Mouse (Mus musculus) cerebellum, adult 2 months (tissue): ENCODE measurements around the gene Zp1. TPM values are rescaled to one million over a fixed set of nuclear protein-coding genes. Genes with fewer than 3 reads are reported as not detected.

Source experiments
- DNase-seq, 2 experiments: peaks; one replicate each; pipeline ENCODE4 v3.0.0; 2021
- H3K27ac ChIP-seq: fragments of 200-500 bp; 2 replicates; pipeline ENCODE4 v1.5.1; 2012; ENCODE audit warnings: low read length, control low read depth, inconsistent platforms; ENCODE audit not compliant: insufficient read depth
- H3K27me3 ChIP-seq: fragments of 200-500 bp; 2 replicates; pipeline ENCODE4 v1.6.1; 2012; ENCODE audit warnings: inconsistent platforms, mild to moderate bottlenecking, low read length, moderate library complexity; ENCODE audit not compliant: control insufficient read depth, insufficient read depth
- H3K4me1 ChIP-seq: fragments of 200-500 bp; 2 replicates; pipeline ENCODE4 v1.6.1; 2011; ENCODE audit warnings: low read length; ENCODE audit not compliant: control insufficient read depth, insufficient read depth
- H3K4me3 ChIP-seq: fragments of 200-500 bp; replicated peaks from 2 replicates; pipeline ENCODE3; 2011; ENCODE audit warnings: mild to moderate bottlenecking, low read depth, low read length, control low read depth; ENCODE audit not compliant: insufficient read depth
- CTCF ChIP-seq: fragments of 200-500 bp; IDR thresholded peaks from 2 replicates; pipeline ENCODE4 v1.5.1; 2011; ENCODE audit warnings: low read depth, mild to moderate bottlenecking, control low read depth, low read length, moderate library complexity, borderline replicate concordance; ENCODE audit not compliant: insufficient read depth
- POLR2A ChIP-seq: fragments of 200-500 bp; IDR thresholded peaks from 2 replicates; pipeline ENCODE4 v1.6.1; 2011; ENCODE audit warnings: low read length, control low read depth, borderline replicate concordance; ENCODE audit not compliant: insufficient read depth
- WGBS: fragments of 180-500 bp; shearing (Covaris S2); methylation state at CpG from one replicate; pipeline ENCODE4 v1.1.7; 2018; 5-methylcytosine and 5-hydroxymethylcytosine counted together
- polyA plus RNA-seq: library from polyadenylated mRNA; depleted of rRNA; stranded (reverse); fragments of >200 nt; gene quantifications from 2 replicates; pipeline ENCODE4 v1.2.3, GENCODE M21; 2012; rRNA removed

Gene Zp1
- 0.05 TPM in 1 of 2 replicates, not detected in the other for polyA plus RNA-seq

DNA sequence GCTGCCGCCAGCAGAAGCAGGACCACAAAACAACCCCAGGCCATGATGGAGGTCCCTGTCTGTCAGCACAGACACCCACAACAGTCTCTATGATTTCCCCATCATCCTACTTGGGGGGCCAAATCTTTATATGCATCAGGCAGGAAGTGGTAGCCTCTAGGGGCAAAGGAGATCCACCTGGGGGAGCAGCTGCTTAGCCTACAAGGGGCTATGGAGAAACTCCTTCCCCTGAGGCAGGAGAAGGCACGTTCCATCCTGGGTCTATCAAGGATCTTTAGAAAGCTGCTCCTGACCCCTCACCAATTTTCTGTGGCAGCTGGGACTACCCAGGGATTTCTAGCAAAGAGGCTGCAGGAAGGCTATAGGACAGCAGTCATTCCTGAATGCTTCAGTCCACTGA is at the start of gene Zp1:
Zp1 (minus strand) TSS at position 101 of the 400 bp plus-strand sequence.
- Histone ChIP-seq H3K4me3 (no peak within 1 kb of the TSS), H3K27me3 (no peaks in the 10 kb centered on the region), H3K27ac (no peak within 1 kb of the TSS), H3K4me1 (peaks cover 9% of the 10 kb centered on the region)
- TF ChIP-seq POLR2A (no peak), CTCF (no peak)
- DNase-seq, result no peak
- WGBS, result 58% methylated on average over 2 of the region's 2 CpGs

GRCm38 (mm10) chr19:10968578-10968977 is 48.1 kb upstream of the Zp1 start:
- Histone ChIP-seq H3K4me3 (no peak overlapping the region), H3K27ac (no peak overlapping the region), H3K27me3 (no peaks in the 10 kb centered on the region), H3K4me1 (no peaks in the 10 kb centered on the region)
- TF ChIP-seq CTCF (no peak), POLR2A (no peak)
- 74% methylated on average over 7 of the region's 7 CpGs for WGBS
- DNase-seq, result no peak

DNA sequence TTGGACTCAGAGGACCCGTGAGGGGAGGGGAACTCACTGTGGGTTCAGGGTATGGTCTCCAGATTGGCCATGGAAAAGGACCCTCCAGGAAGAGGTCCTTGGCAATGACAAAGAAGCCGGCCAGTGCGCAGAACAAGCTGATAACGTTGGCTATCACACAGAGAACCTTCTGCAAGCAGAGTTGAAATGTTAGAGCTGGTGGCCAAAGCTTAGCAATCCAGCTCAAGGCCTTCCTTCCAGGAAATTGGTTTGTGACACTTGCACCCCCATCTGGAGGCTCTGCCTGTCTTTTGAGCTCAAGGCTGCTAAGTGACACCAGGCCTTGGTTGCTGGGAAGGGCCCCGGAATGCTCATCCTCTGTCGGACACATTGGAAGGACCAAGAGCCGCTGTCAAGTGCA is 45.3 kb upstream of the Zp1 start:
- Histone ChIP-seq H3K27ac (no peak overlapping the region), H3K27me3 (no peaks in the 10 kb centered on the region), H3K4me1 (no peaks in the 10 kb centered on the region), H3K4me3 (no peak overlapping the region)
- TF ChIP-seq CTCF (no peak), POLR2A (no peak)
- 80% methylated on average over 7 of the region's 7 CpGs for WGBS
- DNase-seq, result no peak

DNA sequence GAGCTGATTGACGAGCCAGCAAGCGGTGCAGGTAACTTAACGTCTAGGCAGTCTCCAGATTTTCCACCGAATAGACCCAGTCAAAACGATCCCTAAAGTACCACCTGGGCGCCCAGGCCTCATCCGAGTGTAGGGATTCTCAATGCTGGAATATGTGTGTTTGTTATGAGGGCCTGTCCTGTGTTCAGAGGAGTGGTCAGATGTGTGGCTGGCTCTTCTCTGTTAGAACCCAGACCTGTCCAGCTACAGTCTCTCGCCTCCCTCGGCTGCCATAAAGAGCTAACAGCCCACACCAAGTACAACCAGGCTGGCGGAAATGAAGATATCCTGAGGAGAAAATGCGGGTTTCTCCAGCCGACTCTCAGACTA is 39.5 kb upstream of the Zp1 start:
- H3K4me3 ChIP-seq, result no peak overlapping the region
- TF ChIP-seq CTCF (no peak), POLR2A (no peak)
- 32% methylated on average over 12 of the region's 12 CpGs for WGBS
- H3K27me3 ChIP-seq, result no peaks in the 10 kb centered on the region
- no peak for DNase-seq
- no peak overlapping the region for H3K27ac ChIP-seq
- H3K4me1 ChIP-seq, result peaks cover 3% of the 10 kb centered on the region; the same call in 1 of the 2 replicates

- TF ChIP-seq POLR2A, result no peak
- TF ChIP-seq CTCF, result peak; percentile 73; the same call in 1 of the 2 replicates
- no peak overlapping the region for H3K27ac ChIP-seq
- H3K27me3 ChIP-seq, result no peaks in the 10 kb centered on the region
- peak; percentile 40 to 75 for DNase-seq
- 25% methylated on average over 11 of the region's 11 CpGs for WGBS
- H3K4me1 ChIP-seq, result peaks cover 3% of the 10 kb centered on the region; the same call in 1 of the 2 replicates
- H3K4me3 ChIP-seq, result no peak overlapping the region
Measured at GRCm38 (mm10) chr19:10959085-10959977, 38.9 kb upstream of the Zp1 start.

- Histone ChIP-seq H3K27me3 (no peaks in the 10 kb centered on the region), H3K4me1 (peaks cover 8% of the 10 kb centered on the region), H3K4me3 (no peak overlapping the region), H3K27ac (no peak overlapping the region)
- TF ChIP-seq CTCF (no peak), POLR2A (no peak)
- no peak for DNase-seq
- 12% methylated on average over 11 of the region's 11 CpGs for WGBS
Measured at GRCm38 (mm10) chr19:10952021-10952939, 31.8 kb upstream of the Zp1 start.

DNA sequence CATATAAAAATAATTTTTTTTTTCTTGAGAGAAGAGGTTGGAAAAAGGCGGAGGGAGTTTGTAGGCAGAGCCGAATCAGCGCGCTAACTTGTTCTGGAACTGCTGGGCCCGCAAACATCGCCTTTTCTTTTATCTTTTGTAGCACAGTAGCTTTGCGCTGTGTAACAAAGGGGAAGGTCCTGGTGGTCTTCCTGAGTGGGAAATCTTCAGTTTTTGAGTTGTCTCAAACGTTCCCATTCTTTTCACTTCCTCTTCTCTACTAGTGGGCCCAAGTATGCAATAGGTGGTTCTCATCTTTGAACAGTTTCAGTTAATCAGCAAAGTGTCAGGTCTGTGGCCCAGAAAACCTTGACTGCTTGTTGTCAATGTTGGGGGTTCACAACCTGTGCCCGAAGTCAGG is 29.1 kb upstream of the Zp1 start:
- DNase-seq, result no peak
- TF ChIP-seq CTCF, result no peak
- TF ChIP-seq POLR2A, result no peak
- no peak overlapping the region for H3K27ac ChIP-seq
- peak overlapping the region; percentile 27 for H3K4me3 ChIP-seq
- WGBS, result 32% methylated on average over 9 of the region's 9 CpGs
- H3K27me3 ChIP-seq, result no peaks in the 10 kb centered on the region
- H3K4me1 ChIP-seq, result peaks cover 14% of the 10 kb centered on the region

DNA sequence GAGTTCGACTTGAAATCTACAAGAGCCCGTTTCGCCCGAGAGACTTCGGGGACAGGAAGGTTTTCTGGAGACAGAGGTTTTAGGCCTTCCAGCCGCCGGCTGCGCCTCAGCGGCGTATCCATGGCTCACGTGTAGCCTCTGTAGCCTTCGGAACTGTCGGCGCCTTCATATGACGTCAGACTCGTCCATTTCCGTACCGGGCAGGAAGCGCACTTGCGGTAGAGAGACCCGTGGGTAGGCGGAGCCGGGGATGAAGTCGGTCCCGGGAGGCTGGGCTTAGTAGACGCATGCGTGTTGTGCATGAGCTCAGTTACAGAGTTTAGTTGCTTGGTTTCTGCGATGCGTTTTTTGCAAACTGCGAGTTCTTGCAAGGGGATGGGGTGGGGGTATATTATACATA is 28.7 kb upstream of the Zp1 start, which contains the start of gene Ccdc86:
Ccdc86 (minus strand) TSS at position 155 of the 400 bp plus-strand sequence.
- Histone ChIP-seq H3K4me1 (peaks cover 14% of the 10 kb centered on the region), H3K4me3 (peak within 1 kb of the TSS; percentile 87), H3K27me3 (no peaks in the 10 kb centered on the region), H3K27ac (no peak within 1 kb of the TSS)
- DNase-seq, result peak; percentile 95 to 97
- WGBS, result under 1% methylated on average over 30 of the region's 30 CpGs
- TF ChIP-seq CTCF, result no peak
- TF ChIP-seq POLR2A, result peak; percentile 55; the same call in 1 of the 2 replicates
